Mouse (Mus musculus): ENCODE results near the gene Hlcs. TPM values are rescaled to one million over a fixed set of nuclear protein-coding genes. Genes with fewer than 3 reads are reported as not detected.

Gene Hlcs
- polyA plus RNA-seq, 1 experiment: 3.5 TPM

- Histone ChIP-seq H3K4me1 (ENCODE audit: control insufficient read depth, insufficient read depth, low read length) (no peaks in the 10 kb centered on the region), H3K27me3 (ENCODE audit: control insufficient read depth, insufficient read depth, low read length) (no peaks in the 10 kb centered on the region), H3K4me3 (ENCODE audit: control insufficient read depth, low read depth, low read length) (no peak overlapping the region), H3K27ac (ENCODE audit: control insufficient read depth, insufficient read depth, low read depth, low read length) (no peak overlapping the region), H3K36me3 (ENCODE audit: control insufficient read depth, insufficient read depth, low read length) (no peaks in the 10 kb centered on the region)
- no peak for TF ChIP-seq POLR2A (IDR thresholded peaks at IDR 0.05; ENCODE audit: control insufficient read depth, low read depth, low read length)
- no peak for TF ChIP-seq CTCF (IDR thresholded peaks at IDR 0.05; ENCODE audit: control insufficient read depth, insufficient read depth, insufficient replicate concordance, low read depth, low read length)
Measured at GRCm38 (mm10) chr16:94241126-94241525, 72.2 kb downstream of the Hlcs start.

DNA sequence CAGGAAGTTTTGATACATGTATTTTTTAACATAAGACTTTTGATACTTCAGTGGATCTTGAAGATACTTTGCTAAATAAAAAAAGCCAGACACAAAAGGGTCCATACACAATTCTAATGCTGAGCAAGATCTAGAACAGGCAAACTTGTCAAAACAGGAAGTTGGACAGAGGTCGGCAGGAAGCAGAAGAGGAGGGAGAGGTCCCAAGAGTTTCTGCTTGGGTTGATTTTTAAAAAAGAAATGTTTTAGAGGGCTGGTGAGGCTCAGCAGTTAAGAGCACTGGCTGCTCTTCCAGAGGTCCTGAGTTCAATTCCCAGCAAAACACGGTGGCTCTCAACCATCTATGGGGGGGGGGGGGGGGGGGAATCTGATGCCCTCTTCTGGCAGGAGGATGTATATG is 73.2 kb downstream of the Hlcs start:
- no peaks in the 10 kb centered on the region for H3K4me1 ChIP-seq (ENCODE audit: control insufficient read depth, insufficient read depth, low read length)
- H3K27me3 ChIP-seq (ENCODE audit: control insufficient read depth, insufficient read depth, low read length): no peaks in the 10 kb centered on the region
- no peak overlapping the region for H3K4me3 ChIP-seq (ENCODE audit: control insufficient read depth, low read depth, low read length)
- TF ChIP-seq POLR2A (IDR thresholded peaks at IDR 0.05; ENCODE audit: control insufficient read depth, low read depth, low read length) (no peak), CTCF (IDR thresholded peaks at IDR 0.05; ENCODE audit: control insufficient read depth, insufficient read depth, insufficient replicate concordance, low read depth, low read length) (no peak)
- no peak overlapping the region for H3K27ac ChIP-seq (ENCODE audit: control insufficient read depth, insufficient read depth, low read depth, low read length)
- no peaks in the 10 kb centered on the region for H3K36me3 ChIP-seq (ENCODE audit: control insufficient read depth, insufficient read depth, low read length)

- H3K4me1 ChIP-seq (ENCODE audit: control insufficient read depth, insufficient read depth, low read length): no peaks in the 10 kb centered on the region
- no peaks in the 10 kb centered on the region for H3K36me3 ChIP-seq (ENCODE audit: control insufficient read depth, insufficient read depth, low read length)
- H3K27ac ChIP-seq (ENCODE audit: control insufficient read depth, insufficient read depth, low read depth, low read length): no peak overlapping the region
- no peak overlapping the region for H3K4me3 ChIP-seq (ENCODE audit: control insufficient read depth, low read depth, low read length)
- TF ChIP-seq CTCF (IDR thresholded peaks at IDR 0.05; ENCODE audit: control insufficient read depth, insufficient read depth, insufficient replicate concordance, low read depth, low read length): no peak
- TF ChIP-seq POLR2A (IDR thresholded peaks at IDR 0.05; ENCODE audit: control insufficient read depth, low read depth, low read length): no peak
- H3K27me3 ChIP-seq (ENCODE audit: control insufficient read depth, insufficient read depth, low read length): no peaks in the 10 kb centered on the region
Measured at GRCm38 (mm10) chr16:94239567-94239966, 73.8 kb downstream of the Hlcs start.

GRCm38 (mm10) chr16:94239146-94239545 is 74.2 kb downstream of the Hlcs start:
- Histone ChIP-seq H3K4me3 (ENCODE audit: control insufficient read depth, low read depth, low read length) (no peak overlapping the region), H3K4me1 (ENCODE audit: control insufficient read depth, insufficient read depth, low read length) (no peaks in the 10 kb centered on the region), H3K27ac (ENCODE audit: control insufficient read depth, insufficient read depth, low read depth, low read length) (no peak overlapping the region), H3K27me3 (ENCODE audit: control insufficient read depth, insufficient read depth, low read length) (no peaks in the 10 kb centered on the region), H3K36me3 (ENCODE audit: control insufficient read depth, insufficient read depth, low read length) (no peaks in the 10 kb centered on the region)
- TF ChIP-seq CTCF (IDR thresholded peaks at IDR 0.05; ENCODE audit: control insufficient read depth, insufficient read depth, insufficient replicate concordance, low read depth, low read length): no peak
- no peak for TF ChIP-seq POLR2A (IDR thresholded peaks at IDR 0.05; ENCODE audit: control insufficient read depth, low read depth, low read length)

DNA sequence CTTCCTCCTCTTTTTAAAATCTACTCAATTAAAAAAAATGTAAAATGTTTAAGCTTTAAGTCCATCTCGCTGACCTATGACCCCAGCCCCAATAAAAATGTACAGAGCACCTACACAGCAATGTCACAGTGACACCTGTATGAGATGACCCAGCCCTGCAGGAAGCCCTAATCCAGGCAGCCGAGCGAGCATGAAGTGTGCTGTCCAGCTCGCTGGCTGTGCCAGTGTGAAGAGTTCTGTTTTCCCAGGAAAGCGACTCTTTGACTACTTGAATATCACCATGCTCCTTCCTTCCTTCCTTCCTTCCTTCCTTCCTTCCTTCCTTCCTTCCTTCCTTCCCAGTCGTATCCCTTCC is 76.3 kb downstream of the Hlcs start:
- H3K27ac ChIP-seq (ENCODE audit: control insufficient read depth, insufficient read depth, low read depth, low read length): no peak overlapping the region
- TF ChIP-seq CTCF (IDR thresholded peaks at IDR 0.05; ENCODE audit: control insufficient read depth, insufficient read depth, insufficient replicate concordance, low read depth, low read length) (no peak), POLR2A (IDR thresholded peaks at IDR 0.05; ENCODE audit: control insufficient read depth, low read depth, low read length) (no peak)
- no peaks in the 10 kb centered on the region for H3K4me1 ChIP-seq (ENCODE audit: control insufficient read depth, insufficient read depth, low read length)
- no peak overlapping the region for H3K4me3 ChIP-seq (ENCODE audit: control insufficient read depth, low read depth, low read length)
- H3K36me3 ChIP-seq (ENCODE audit: control insufficient read depth, insufficient read depth, low read length): no peaks in the 10 kb centered on the region
- no peaks in the 10 kb centered on the region for H3K27me3 ChIP-seq (ENCODE audit: control insufficient read depth, insufficient read depth, low read length)

DNA sequence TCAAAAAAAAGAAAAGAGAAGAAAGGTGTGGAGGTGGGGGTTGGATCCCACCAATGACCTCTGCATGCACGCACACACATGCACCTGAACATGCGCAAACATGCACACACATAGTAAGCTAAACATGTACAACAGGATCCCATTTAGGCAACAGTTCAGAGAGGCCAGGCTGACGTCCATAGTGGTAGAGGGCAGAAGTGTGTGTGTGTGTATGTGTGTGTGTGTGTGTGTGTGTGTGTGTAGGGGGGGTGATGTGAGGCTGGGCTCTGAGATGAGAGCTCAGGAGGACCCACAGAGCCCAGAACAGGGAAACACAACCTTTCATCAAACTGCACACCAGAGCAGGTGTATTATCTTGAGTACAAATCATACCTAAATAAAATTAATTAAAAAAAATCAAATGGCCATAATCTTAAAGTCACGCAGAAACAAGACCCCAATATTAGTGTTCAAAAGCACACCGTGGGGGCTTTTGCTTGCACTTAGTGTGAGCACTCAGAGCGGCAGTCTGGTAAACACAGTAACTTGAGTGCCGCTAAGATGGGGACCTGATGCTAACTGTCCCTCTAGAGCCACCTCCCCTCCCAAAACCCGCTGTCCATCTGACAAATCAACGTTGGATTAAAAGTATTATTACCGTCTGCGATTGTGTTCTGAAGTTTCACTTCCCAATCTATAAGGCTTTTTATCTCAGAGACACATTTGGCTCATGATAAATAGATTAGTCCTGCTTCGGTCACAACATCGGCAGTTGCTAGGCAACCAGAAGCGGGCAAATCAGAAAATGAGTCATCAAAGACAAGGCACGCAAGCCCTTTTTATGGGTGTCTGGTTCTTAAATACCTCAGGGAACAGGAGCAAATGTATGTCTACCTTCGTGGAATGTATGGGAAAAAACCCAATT is 76.9 kb downstream of the Hlcs start:
- TF ChIP-seq POLR2A (IDR thresholded peaks at IDR 0.05; ENCODE audit: control insufficient read depth, low read depth, low read length) (no peak), CTCF (IDR thresholded peaks at IDR 0.05; ENCODE audit: control insufficient read depth, insufficient read depth, insufficient replicate concordance, low read depth, low read length) (no peak)
- Histone ChIP-seq H3K4me1 (ENCODE audit: control insufficient read depth, insufficient read depth, low read length) (no peaks in the 10 kb centered on the region), H3K27ac (ENCODE audit: control insufficient read depth, insufficient read depth, low read depth, low read length) (no peak overlapping the region), H3K4me3 (ENCODE audit: control insufficient read depth, low read depth, low read length) (no peak overlapping the region), H3K36me3 (ENCODE audit: control insufficient read depth, insufficient read depth, low read length) (no peaks in the 10 kb centered on the region), H3K27me3 (ENCODE audit: control insufficient read depth, insufficient read depth, low read length) (no peaks in the 10 kb centered on the region)

DNA sequence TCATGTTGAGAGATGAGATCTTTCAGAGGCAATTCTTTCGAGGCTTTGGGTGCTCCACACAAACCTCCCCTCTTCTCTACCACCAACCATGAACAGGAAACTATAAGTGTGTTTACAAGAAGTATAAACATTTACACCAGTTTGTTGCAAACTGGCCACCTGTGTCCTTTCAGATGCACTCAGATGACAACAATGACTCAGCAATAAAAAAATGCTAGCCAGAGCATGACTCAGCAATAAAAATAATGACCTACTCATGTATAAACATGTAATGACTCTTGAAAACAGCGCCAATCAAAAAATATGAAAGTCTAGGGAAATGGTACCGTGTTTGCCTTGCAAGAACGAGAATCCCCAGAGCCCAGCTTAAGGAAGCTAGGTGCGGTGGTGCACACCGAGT is 77.7 kb downstream of the Hlcs start:
- TF ChIP-seq CTCF (IDR thresholded peaks at IDR 0.05; ENCODE audit: control insufficient read depth, insufficient read depth, insufficient replicate concordance, low read depth, low read length) (no peak), POLR2A (IDR thresholded peaks at IDR 0.05; ENCODE audit: control insufficient read depth, low read depth, low read length) (no peak)
- Histone ChIP-seq H3K4me3 (ENCODE audit: control insufficient read depth, low read depth, low read length) (no peak overlapping the region), H3K4me1 (ENCODE audit: control insufficient read depth, insufficient read depth, low read length) (no peaks in the 10 kb centered on the region), H3K27ac (ENCODE audit: control insufficient read depth, insufficient read depth, low read depth, low read length) (no peak overlapping the region), H3K27me3 (ENCODE audit: control insufficient read depth, insufficient read depth, low read length) (no peaks in the 10 kb centered on the region), H3K36me3 (ENCODE audit: control insufficient read depth, insufficient read depth, low read length) (no peaks in the 10 kb centered on the region)
